Mouse (Mus musculus) spleen, postnatal 14 days (tissue): ENCODE measurements around the gene Gm43951.
"Not testable (repeated sequence)": the region's sequence is repeated elsewhere in the genome, so short reads cannot be mapped to it uniquely, and the experiment has no call there.

Experiments used
- DNase-seq, 2 experiments: peaks; one replicate each; pipeline ENCODE4 v3.0.0; 2021 to 2022; ENCODE audit warnings: low spot score in 2 of 2

The Gm43951 gene

DNA sequence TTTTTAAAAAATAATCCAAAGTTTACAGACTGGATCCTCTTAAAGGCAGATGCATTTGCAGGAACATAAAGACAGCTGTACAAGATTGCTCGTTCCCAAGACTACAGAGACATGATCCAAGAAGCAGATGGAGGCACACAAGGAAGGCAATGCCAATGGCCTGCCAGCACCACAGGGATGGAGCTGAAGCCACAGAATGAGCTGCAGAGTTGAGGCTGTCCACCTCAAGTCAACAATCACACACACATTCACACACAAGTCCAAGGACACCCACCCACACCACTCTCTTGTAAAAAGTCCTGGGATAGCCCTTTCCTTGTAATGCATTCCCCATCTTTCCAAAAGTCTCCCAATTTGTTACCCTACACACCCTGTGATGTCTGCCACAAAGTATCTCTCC lies 3.2 kb downstream of the Gm43951 start:
- DNase-seq, result no peak

DNA sequence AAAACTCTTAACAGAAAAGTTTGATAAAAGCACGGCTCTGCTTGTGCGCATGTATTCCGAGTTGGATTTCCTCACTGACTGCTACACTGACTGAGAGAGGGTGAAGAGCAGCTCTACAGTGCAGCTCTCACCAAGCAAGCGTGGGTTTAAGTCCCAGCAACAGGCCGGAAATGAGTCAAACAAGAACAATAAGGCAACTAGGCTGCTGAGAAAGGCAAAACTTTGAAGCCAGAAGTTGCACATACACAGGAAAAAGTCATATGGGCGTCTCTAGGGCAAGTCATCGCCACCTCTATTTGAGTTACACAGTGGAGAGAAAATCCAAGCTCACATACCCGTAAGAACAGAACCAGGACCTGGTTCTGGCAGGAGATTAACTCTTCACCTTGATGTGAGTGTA lies 10.1 kb downstream of the Gm43951 start:
- DNase-seq, result no peak

DNA sequence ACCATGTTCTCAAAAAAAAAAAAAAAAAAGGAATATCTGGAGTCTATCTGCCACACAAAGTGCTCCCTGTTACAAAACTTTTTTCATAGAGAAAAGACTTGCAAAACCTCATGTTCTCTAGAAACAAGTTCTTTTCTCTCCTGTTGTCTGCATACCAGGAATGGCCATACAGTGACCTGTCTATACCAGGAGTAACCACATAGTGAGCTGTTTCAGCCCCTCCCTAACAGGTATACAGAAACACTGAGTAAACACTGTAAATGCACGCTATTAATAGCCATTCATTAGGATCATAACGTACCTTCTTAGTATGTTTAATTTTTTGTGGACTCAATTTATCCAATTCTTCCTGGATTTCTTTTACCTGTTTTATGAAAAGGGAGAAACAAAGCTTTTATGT lies 12.4 kb downstream of the Gm43951 start:
- DNase-seq, result no peak

DNA sequence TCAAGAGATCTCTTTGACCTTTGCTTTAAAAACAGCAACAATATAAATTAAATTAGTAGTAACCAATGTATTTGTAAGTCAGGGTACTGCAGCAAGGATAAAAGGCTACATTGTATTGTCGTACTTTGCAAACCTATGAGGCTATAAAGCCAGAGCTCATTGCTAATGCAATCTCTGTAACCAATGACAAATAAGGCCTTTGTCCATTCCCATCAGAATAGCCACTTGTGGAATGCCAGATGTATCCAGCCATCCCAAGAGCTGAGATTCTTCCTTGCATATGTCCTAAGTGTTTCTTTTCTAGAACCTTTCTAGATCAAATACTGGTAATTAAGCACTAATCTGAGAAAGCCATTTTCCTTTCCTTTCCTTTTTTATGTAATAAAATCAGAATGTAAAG lies 15.8 kb downstream of the Gm43951 start:
- DNase-seq, result no peak

DNA sequence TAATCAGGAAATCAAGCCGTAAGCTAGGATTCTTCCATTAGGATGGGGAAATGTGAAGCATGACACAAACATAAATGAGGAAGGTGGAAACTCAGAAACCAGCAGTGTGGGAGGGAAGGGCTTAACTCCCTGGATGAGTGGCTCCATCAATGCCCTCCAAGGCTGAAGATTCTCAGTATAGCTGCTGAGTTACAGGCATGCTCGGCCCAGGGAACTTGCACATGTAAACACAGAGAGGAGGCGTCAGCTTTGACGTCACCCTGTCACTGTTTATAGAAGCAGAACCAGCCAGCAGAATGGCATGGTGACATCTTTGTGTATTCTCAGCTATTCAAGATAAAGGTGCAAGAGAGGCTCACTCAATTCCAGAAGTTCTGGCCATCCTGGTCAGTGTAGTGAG lies 22.4 kb downstream of the Gm43951 start:
- DNase-seq, result no peak

DNA sequence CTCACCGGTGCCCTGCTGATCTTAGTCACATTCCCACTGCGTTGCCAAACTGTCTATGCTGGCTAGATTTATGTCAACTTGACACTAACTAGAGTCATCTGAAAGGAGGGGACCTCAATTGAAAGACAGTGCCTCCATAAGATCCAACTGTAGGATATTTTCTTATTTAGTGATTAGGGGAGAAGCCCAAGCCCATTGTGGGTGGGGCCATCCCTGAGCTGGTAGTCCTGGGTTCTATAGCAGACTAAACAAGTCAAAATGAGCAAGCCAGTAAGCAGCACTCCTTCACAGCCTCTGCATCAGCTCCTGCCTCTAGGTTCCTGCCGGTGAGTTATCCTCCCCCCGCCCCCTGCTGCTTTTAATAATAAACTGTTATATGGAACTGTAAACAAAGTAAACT lies 25.5 kb downstream of the Gm43951 start:
- DNase-seq, result no peak

DNA sequence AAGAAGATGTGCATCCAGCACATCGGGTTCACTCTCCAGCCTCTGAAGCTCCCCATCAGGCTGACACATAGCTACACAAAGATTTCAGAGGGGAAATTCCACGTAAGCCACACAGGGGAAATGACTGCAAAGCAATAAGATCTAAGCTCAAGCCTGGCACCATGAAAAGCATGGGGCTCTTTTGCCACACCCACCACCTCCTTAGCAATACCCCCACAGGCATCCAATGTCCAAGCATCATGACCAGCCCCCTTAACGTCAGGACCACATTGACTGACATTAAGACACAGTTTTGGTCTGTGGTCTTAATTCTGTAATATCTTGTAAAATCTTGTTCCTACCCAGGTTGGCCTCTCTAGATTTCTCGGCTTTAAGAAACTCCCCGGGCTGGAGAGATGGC lies 26.1 kb downstream of the Gm43951 start:
- DNase-seq, result no peak

DNA sequence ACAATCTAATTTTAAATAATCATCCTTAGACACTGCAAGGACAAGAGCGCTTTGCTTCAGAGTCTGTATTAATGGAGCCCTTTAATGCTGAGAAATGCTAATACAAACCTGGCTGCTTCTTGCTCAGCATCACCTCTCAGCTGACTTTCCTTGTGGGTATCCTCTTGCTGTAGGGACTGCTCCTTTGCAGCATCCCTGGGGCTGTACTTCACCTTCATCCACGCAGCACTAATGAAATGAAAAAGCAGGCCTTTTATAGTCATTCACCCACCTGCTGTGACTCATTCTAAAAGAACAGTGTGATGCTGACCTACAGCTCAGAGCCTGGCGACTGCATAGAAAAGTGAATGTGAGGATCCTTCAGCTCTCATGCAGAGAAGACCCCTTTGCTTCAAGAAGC lies 30.1 kb downstream of the Gm43951 start:
- DNase-seq, result no peak

DNA sequence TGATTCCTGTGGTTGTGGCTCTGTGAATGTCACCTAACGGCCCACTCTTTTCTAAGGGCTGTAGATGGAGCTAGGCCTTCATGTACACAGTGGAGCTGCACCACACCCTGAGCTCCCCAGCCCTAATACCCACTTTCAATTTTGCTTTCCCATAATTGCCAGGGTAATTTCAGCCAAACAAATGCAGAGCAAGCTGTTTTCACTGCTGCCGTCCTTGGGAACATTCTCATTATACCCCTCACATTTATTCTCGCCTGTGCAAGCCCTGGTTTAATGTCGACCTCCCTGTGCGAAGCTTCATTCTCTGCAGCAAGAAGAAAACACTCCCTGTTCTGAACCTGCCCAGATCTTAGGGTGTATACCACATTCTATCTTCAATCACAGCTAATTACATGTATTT lies 30.7 kb downstream of the Gm43951 start:
- DNase-seq, result no peak

DNA sequence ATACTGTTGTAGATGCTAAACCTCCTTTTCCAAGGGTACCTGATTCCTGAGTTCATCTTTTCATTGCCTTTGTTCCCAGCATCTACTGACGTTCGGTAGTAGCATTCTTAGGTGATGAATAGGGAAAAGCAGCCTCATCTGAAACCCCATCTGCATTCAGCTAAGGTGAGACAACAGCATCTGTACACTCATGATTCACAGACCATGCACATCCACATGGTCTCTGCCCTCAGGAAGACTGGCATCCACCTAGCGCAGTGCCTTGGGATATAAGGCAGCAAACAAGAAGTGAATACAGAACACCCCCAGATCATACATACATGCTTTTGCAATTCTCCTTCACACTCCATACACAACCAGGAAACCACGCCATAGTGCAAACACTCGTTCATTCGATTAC lies 31.9 kb downstream of the Gm43951 start:
- DNase-seq, result no peak

DNA sequence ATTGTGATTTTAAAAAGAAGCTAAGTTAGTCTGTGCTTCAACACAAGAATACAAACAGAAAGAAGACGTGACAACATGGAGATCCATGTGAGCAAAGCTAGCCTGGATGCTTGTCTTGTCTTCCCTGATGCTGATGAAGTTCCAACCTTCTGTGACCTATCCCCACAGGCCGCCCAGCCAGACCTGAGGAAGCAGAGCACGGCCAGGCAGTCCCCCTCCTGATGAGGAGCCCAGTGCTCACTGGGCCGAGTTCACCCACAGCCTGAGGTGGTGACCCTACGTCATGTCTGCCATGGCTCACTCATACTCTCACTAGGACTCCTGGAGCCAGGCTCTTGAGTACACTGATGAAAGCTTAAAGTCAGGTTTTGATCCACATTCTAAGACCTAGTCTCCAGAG lies 33.1 kb downstream of the Gm43951 start:
- no peak for DNase-seq

DNA sequence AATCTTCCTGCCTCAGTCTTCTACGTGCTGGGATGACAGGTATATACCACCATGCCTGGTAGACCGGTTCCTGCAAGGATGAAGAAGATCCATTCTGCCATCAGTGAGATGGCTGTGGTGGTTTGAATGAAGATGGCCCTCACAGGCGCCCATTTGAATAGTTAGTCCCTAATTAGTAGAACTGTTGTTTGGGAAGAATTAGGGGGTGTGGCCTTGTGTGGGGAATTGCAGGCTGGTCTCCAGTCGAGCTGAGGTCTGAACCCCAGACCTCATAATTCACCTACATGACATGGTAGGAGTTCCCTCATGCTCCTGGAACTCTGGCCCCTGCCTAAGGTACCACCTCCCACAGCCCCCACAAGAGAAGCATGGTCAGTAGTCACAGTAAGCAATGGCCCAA lies 34.7 kb downstream of the Gm43951 start:
- DNase-seq, result not testable (repeated sequence)

DNA sequence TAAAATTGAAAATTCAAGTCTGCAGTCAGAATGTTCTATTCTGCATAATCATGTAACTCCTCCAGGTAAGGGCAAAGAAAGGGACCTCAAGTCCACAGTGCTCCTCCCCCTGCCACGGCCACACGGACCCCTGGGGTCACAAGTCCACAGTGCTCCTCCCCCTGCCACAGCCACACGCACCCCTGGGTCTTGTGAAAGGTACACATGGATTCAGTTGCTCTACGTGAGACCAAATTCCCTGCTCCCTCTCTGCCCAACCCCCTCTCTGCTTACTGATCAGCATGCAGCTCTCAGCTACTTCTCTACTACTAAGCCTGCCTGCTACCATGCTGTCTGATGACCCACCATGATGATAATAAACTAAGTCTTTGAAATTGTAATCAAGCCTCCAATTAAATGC lies 36.8 kb downstream of the Gm43951 start:
- no peak for DNase-seq

DNA sequence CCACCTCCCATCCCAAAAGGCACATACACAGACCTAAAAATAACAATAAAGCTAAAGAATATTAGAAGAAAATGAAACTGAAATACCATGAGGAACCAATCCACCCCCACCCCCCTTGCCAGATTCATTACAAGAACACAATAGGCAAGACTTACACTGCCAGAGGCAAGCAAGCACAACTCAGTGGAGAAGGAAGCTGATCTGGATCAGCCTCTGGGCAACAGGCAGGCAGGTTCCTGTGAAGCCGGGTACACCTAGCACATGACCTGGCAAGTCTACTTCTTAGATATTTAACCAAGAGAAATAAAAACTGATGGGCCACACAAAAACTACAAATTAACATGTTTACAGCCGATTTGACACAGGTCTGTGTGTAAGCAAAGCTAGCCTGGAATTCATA lies 43.4 kb downstream of the Gm43951 start:
- DNase-seq, result no peak

DNA sequence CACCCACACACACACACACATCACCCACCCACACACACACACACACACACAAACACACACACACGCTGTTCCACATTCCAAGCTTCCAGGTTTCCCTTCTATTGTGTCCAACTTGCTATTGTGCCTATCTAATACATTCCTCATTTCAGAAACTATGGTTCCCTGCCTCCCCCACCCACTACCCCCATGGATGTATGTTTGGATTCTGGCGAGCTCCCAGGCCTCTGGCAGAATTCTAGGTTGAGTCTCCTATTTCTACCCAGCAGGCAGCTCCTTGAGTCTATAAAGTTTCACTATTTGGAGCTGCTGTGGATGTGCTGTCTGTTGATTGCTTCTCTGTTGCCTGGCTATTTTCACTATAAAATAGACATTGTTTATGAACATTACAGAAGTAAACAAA lies 50.0 kb downstream of the Gm43951 start:
- DNase-seq, result no peak

DNA sequence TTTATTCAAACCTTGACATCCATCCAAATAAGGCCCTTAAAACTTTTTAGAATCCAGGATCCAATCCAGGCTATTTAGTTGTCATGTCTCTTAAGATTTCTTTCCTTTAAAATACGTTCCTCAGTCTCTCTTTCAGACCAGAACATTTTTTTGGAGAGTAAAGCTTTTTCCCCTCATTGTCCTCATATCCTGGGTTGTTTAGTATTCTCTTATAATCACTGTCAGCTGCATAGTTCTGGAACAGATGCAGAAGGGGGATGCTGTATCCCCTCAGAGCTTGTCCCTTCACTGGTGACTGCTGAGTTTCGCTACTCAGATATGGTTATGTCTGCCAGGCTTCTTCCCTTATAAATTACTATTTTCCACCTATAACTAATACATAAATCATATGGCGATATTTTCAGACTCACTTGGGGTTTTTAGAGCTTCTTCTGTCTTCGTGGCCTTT lies 50.6 kb downstream of the Gm43951 start:
- no peak for DNase-seq

DNA sequence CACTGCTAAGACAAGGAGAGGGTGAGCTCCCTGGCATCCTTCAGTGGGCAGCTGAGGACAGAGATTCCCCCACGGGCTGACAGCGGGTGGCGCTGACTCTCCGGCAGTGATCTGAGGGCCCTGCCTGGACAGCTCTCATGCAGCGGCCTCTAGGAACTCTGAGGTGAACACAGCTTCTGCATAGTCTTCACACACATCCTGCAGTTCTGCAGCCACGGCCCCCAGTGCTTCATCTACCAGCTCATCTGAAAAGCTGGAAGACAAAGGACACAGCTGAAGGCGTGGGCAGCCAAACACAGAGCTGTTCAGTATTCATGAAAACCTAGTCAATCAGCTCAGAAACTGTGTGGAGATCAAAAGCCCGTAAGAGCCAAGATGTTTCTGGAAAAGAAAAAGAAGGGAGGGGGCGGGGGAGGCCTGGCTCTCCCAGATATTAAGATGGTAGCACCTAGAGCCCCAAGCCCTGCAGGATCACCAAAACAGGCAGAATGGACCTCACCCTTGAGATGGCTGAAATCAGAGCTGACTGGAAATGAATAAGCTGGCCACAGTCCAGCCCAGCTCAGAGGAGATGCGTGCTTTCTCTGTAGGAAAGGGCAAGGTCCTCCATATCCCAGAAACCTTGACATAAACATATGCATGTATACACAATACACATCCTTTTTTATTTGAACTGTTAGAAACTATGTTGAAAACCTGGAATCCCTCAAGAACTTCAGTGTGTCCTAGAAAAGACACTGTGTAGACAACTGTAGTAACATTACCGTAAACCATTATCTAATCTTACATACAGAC lies 51.3 kb downstream of the Gm43951 start:
- no peak for DNase-seq
